Mouse (Mus musculus) NIH3T3 (cell line): ENCODE measurements at regions not wholly inside any gene's neighbourhood (a gene's known extent, or its start where the extent isn't known, plus 50 kb on each side); places are given as distances from the start of the nearest gene placed in this dataset.

Source experiments
- DNase-seq: peaks from one replicate; pipeline ENCODE4 v3.0.0-alpha.2; 2012; ENCODE audit warnings: low read depth

DNA sequence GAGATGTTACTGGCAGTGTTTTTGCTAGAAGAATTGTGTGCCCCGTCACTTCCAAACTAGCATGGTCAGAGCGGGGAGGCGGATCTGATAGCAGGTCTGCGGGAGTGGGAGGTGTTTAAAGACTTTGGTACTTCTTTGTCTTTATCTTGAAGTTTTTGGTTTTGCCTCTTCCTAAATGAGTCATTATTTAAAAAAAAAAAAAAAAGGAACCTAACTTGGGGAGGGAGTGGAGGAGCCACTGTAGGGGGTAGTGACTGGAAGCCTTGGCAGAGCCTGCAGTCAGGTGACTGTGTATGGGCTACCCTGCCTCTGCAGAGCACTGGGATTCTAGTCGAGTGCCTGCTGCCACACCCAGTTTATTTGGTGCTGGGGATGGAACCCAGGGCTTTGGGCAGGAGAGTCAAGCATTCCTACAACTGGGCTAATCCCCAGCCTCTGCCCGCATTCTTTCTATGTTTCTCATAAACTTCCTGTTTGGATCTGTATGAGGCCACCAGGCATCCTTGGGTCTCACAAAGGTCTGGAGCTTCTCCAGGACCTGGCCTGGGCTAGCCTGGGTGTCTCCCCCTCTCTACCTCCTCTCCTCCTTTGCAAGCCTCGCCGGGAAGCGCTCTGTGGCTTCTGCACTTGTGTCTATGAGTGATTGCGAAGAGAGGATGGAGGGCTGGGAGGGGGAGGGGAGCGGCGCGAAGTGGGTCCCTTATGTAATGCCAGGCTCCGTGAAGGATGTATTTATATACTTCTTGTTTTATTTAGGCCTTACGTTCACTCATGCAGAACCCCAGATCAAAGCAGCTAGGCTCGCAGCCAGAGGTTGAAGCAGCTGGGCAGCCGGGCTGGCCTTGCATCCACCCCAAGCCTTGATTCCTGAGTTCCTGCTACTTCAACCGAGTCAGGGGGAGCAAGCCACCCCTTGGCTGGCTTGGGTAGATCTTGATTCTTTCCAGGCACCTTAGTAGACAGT, 143.1 kb upstream of the Mrps10 start:
- DNase-seq = peak; percentile 53

DNA sequence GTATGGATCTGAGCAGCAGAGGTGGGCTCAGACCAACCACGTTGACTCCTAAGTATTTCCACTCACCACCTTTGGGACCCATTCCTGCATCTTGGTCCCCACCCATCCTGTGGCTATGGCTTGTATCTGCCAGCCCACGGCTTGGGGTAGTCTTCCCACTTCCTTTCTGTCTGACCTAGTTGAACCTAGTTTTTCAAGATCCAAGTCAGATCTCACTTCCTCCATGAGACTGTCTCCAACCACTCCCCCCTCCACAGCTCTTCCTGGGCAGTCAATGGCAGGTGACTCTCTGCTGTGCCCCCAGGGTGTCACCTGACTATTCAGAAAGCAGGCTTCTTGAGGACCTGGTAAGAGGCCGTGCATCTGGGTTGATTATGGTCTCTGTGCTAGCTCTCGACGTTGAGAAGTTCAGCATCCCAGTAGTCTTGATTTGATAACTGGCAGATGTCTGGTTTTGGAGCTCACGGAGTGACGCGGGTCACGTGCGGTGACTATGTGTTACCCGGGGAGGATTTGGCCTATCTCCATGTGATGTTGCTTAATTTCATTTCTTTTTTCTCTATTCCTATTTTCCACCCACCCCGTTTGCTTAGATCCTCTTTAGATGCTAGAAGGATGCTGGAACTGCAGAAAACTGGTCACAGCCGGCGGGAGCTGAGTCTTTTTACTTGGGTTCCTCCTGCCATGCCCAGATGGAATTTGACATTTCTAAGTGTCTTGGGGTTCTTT, 147.5 kb upstream of the Mrps10 start:
- no peak for DNase-seq

DNA sequence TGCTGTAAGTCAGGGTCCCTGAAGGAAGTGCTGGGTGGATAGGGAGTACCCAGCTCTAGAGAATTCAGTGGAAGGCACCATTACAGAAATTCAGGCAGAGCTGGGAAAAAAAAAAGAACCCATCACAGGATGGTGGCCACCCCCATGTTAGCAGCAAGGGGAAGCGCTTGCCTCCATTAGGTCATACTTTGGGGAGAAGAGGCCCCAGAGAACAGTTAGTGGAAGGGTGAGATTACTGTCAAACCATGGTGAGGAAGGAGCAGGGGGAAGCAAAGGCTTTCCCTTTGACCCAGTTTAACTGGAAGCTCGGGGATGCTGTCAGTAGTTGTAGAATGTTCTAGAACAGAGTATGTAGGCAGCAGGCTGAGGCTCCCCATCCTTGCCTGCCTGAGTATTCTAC, 148.8 kb upstream of the Mrps10 start:
- DNase-seq = no peak

DNA sequence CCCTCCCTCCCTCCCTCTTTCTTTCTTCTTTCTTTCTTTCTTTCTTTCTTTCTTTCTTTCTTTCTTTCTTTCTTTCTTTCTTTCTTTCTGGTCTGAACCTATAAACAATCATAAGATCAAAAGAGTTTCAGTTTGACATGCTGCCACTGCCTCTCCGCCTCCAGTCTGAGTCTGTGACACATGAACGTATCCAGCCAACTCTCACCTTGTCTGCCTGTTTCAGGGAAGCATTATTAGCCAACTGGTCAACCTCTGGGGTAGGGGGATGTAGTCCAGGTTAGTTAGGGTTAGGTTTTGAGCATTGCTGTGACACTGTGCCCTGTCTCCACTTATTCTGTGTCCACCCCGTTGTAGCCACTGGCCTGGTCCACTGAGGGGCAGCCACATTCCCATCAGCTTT, 152.2 kb upstream of the Mrps10 start:
- DNase-seq = no peak

DNA sequence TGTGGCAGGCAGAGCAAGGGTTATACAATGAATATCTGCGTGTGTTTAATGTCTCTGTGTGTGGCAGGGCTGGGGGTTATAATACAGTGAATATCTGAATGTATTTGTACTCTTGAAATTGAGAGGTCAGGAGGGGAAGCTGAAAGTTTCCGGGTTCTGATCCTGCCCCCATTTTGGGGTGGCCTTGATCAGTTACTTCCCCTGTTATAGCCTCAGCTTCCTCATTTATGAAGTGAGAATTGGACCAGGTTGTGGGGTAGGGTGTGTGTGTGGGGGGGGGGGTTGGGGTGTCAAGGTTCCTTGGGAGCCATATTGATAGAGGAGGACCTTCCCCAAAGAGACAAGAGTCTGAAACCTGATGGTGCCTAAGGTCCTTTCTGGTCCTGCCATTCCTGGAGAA, 152.8 kb upstream of the Mrps10 start:
- no peak for DNase-seq

DNA sequence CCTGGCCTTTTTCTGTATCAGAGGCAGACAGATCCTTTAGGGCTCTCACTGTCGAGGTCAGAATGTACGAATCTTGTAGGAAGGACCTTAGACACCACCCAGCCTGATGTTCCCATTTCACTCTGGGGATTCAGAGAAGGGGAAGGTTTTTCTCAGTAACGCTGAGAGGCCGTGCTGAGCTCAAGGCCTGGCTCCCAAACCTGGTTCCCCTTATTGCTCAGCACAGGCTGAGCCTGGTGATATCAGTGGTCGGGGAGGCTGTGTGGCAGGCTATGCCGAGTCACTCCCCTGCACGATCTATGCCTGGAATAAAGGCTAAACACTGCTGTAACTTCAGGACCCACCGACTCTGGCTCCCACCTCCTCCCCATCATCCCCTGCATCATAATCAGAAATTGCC, 154.6 kb upstream of the Mrps10 start:
- no peak for DNase-seq

DNA sequence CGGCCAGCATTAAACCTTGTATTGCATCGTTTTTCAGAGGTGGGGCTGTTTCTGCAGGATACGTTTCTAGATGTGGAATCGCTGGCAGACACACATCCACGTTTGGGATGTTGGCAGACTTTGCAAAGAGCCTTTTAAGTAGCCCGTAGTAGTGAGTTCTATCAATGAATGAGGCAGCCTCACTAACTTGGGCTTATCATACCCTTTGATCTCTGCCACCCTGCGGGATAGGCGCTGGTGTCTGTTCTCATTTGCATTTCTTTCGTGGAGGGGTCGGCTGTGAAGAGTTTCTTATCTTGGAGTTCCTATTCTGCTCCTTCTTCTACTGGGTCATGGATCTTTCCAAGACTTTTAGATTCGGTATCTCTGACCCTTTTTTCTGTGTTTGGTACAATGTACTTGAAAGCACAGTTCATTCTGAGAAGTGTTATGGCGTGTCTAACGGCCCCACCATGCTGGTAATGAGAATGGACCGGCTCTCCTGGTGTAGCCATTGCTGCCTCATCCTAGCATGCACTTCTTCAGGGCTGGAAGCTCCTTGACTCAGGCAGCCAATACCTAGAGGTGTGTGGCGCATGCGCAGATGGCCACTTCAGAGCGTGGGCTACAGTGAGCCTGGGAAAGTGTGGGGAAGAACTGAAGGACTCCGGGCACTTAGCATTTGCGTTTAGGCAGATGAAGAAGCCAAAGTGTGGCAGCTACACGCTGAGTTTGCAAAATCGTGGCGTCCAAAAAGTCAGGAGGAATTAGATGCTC, 158.1 kb upstream of the Mrps10 start:
- DNase-seq = no peak

DNA sequence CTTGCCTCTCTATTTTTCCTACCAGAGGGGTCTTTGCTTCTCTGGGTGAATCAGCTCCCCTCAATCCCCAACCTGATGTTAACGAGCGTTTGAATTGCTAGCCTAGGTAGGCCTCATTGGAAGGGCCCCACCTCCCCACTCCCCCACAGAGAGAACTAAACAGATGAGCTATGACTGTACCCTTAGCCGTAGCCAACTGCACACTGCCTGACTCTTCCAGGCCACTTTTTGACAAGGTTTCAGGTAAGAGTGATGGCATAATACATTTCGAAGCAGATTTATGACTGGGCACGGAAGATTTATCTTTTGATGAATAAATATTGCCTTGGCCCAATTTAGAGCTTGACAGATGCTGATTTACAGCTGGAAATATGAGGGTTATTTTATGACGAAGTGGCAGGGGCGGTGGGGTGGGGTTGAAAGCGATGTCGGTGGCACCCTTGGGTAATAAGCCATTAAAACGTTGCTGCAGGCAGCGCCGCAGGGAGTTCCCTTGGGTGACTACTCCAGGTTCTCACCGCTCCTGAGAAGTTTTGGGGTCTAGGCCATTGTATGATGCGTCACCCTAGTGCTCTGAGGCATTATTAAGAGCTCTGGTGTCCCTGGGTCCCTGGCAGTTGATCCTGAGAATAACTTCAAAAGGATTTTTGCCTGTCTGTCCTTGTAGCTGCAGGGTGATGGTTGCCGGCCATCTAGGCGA, 159.7 kb upstream of the Mrps10 start:
- DNase-seq = no peak

DNA sequence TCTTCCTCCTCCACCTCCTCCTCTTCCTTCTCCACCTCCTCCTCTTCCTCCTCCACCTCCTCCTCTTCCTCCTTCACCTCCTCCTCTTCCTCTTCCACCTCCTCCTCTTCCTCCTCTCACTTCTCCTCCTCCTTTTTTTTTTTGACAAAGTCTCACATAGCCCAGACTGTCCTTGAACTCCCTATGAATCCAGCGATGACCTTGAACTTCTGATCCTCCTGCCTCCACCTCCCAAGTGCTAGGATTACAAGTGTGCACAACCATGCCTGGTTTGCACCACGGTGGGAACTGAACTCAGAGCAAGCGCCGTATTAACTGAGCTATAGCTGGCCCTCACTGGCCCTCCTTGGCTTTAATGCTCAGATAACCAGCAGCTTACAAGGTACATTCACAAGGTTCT, 161.2 kb upstream of the Mrps10 start:
- DNase-seq = no peak

DNA sequence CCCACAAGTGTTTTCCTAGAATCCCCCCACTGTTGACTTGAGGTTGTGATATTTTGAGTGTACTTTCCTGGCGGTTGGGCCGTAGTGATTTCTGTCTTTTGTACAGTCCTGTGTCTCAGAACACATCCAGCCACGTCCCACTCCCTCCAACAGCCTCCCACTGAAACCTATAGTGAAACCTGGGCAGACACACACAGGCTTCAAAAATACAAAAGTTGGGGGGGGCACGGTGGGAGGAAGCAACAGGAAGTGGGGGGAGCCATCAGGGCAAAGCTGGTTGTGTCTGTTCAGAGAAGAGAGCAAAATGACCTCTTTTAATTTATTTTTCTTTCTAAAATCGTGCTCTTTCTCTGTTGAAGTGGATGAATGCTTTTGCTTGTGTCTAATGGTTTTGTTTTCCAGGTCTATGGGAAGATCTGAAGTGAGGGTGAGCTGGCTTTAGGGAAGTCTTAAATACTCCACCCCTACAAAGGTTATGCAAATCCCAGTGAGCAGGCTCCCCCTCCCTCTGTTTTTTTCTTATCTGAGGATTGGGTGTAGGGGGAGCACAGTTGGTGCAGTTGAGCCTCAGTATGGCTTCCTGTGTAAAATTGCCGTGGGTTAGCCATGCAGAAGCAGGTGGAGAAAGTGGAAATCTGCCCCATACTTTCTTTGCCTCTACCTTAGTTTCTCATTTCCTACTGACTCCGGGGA, 164.1 kb upstream of the Mrps10 start:
- DNase-seq = no peak

DNA sequence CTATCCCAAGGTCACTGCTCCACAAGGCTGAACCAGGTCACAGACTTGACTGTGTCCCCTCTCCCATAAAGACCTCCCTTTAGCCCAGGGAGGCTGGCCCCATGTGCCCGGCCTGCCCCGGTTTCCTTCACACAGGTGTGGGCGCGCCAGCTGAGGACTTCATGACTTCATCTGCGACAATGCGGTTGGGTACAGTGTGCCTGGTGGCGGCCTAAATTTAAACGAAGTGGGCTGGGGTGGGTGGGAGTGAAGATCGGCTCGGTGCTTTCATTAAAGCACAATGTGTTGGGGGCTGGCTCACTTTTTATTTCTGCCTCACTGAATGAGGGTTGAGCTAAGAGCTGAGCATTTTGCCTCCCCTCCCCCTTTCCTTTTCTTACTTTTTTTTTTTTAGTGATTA, 169.5 kb upstream of the Mrps10 start:
- DNase-seq = no peak

DNA sequence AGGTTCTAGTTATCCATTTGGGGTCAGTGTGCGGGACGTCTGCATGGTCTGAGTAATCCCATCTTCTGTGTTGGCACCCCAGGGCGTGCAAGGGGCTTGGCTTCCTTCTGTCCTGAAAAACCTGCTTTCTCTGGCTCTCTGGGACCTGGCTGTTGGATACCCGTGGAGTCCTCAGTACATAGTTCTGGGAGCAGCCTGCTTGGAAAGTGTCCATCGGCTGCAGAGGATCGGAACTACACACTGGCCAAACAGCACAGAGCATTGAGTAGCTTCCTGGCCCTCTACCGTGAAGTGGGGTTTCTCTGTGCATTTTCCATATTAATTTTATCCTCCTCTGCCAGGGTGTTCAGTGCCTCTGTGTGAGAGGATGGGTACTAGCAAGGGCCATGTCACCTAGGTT, 170.7 kb upstream of the Mrps10 start:
- no peak for DNase-seq

DNA sequence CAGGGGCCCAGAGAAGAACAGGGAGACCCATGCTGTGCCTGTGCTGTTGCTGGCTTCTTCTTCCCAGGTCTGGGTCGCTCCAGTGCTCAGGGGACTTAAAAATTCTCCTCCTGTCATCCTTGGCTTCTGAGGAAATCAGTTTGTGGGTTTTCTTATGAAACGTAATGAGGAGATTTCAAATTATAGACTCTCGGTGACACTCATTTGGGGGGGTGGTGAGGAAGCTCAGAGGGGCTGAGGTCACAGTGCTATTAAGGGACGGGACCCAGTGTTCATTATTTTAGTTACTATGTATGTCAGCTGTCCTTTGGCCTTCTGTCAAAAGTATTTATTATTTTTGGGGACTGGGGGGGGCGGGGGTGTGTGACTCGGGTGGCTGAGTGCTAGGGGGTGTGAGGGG, 171.7 kb upstream of the Mrps10 start:
- DNase-seq = no peak

DNA sequence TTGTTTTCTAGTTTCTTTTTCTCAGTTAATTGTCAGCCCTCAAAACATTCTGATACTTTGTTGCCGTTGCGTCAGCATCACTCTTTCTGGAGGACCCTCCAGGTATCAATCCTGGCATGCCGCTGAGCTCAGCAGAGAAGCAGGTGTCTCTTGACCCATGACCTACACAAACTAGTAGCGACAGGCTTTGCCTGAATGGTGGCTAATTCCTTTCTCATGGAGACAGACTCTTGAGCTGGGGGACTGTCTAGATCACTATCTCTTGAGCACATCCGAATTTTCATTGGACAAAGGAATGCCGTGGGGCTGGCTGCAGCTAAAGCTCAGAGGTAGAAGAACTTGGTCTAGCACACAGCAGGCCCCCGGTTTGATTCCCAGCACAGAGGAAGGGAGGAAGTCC, 172.7 kb upstream of the Mrps10 start:
- DNase-seq = no peak

DNA sequence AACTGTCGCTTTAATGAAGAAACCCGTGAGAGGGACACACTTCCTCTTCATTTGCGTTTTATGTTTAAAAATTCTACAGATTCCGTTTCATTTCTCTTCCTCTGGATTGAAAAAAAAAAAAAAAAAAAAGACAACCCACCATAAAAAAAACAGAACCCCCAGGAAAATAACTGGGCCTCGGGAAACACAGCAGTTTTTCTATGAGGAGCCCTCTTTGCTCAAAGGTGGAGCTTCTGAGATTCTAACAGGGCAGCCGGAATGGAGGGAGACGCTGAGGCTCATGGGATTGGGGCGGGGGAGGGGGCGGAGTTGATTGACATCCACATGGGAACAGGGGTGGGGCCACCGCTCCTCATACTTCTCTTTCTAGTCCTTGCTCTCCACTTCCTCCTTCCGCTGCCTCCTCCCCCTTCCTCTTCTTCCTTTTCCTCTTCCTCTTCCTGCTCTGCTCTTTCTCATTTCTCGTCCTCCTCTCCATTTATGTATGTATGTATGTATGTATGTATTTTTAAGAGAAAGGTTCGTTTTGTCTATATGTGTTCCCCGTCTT, 174.1 kb upstream of the Mrps10 start:
- no peak for DNase-seq

DNA sequence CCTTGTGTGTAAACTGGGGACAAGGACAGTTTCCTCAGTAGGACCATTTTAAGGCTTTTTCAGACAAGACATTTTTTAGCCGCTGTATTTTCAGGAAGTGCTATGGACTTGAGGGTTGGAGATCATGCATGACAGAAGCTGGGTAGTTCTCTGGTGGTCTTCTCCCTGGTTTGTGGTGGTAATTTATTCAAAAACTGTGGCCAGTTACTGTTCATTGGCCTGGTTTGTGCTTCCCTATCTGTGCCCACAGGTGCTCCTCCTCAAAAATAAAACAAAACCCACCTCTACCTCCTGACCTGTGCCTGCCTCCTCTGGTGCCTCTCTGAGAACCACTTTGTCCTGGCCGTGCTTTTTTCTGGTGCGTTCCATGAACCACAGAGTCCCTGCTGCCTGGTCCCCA, 177.3 kb upstream of the Mrps10 start:
- DNase-seq = no peak

DNA sequence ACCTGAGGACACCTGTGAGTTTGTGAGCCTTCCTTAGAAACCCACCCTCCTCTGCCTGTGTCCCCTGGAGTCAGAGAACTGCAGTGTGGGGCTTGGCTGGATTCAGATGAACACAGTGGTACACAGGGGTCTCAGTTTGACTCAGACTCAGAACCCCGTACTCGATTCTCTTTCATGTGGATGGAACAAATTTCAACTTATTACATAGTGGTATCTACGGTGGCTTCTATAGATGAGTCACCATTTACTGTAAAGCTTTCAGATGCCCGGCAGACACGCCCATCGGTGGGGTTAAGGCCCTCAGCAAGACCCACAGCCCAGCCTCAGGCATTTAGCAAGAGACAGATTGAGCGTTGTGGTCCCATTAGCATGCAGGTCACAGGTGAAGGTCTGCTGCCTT, 178.9 kb upstream of the Mrps10 start:
- DNase-seq = no peak

DNA sequence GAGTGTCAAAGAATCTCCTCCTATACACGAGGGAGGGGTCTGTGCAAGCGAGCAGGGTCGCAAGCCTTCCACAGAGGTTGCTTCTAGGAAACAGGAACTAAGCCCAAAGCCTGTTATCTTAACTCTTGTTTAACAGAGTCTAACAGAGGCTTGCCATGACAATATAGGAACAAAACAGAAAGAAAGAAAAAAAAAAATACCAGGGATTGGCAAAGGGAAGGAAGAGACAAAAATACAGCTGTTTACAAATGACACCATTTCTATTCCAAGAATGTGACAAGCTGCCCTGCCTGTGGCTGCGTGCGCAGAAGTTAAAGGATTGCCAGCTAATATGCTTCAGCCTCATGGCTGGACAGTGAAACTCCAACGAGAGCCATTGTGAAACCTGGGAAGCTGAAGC, 173.8 kb upstream of the Ubr2 start:
- no peak for DNase-seq

DNA sequence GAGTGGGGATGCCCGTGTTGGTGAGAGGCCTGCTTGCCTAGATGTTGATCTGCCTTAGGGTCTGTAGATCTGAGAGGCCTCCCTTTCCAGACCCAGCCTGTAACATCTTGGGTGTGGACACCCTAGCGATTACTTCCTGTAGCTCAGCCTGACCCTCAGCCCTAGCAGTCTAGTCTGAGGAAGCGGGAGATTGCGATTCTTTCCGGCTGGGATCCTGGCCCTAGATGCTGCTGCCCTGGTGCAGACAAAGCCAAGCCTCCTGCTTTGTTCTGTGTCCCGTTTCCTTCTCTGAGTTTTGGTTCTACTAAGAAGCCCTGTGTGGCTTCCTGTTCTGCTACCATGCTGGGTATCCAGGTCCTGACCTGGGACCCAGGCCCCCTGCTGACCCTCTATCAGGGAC, 171.8 kb upstream of the Ubr2 start:
- no peak for DNase-seq

DNA sequence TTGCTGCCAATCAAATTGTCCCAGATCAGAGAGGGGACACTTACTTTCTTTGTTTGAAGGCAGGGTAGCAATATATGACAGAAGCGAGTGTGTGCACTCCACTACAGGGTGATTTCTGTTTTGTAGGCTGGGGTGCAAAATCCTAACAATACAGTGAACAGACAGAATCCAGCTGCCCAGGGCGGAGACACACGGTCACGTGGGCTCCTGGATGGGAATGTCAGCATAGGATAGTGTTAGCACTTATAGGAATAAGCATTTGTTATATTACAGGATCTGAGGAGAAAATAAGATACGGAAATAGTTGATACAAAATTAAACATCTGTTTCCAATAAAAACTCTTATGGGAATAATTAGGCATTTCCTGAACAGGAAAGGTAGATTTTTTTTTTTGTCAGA, 169.1 kb upstream of the Ubr2 start:
- peak; percentile 41 for DNase-seq

DNA sequence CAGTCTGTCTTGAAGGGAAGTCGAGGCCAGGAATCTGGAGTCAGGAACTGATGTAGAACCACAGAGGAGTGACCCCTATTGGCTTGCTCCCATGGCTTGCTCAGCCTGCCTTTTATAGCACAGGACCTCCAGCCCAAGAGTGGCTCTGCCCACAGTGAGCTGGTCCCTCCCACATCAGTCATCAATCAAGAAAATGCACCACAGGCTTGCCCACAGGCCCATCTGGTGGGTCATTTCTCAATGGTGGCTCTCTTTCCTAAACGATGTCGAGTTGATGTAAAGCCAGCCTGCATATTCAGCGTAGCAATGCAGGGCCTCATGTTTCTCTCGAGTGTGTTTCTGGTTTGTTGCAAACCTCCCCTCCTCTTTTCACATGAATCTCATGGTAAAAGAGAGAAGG, 168.3 kb upstream of the Ubr2 start:
- peak; percentile 51 for DNase-seq
